Mouse (Mus musculus) gastrocnemius, adult 18-20 months (tissue): Measurements from ENCODE around the gene Cd70. TPM values are rescaled to one million over a fixed set of nuclear protein-coding genes. Genes with fewer than 3 reads are reported as not detected.

Source experiments
- DNase-seq: peaks from one replicate; pipeline ENCODE4 v3.0.0; 2021; ENCODE audit warnings: low spot score
- long read RNA-seq, 2 experiments: library from polyadenylated mRNA; stranded (forward); transcript quantifications; one replicate each; pipeline ENCODE4 v2.0.0; 2021
- total RNA-seq, 2 experiments: library from RNA; stranded (reverse); gene quantifications; 2 replicates each; pipeline ENCODE4 v1.2.3; 2021

Gene Cd70
- not detected for total RNA-seq
- long read RNA-seq, experiment 1: 0 reads
- long read RNA-seq, experiment 2: 0 reads

DNA sequence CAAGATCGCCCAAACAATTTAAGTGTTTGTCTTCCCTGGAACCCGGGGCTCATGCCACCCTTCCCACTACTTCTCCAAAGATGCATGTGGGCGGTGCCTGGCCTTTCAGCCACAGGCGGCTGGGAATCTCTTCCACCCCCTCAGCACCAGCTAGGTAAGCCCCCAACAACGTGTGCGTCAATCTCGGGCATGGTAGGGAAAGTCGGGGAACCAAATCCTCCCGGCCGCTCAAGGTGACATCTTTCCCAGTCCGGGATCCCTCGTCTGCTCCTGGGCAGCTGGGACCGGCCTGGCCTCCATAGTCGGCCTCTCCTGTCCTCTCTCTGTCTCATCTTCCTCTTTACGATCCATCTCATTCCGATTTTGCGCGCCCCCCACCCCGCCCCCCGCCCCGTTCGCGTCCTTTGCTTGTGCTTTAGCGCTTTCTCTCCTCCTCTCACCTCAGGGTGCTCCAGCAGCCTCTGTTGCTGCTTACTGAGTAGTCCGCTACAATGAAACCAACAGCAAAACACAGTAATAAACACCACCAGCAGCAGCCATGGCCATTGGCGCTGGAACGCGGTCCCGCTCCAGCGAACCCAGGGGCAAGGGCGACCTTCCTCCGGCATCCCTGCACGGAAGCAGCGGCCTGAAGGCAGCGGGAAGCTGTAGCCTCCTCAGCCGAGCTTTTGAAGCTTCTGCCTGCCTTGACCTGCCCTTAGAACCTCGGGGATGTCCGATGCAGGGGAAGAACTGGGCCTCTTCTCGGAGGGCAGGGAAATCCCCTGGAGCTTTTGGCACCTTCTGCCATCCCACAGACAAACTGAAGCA, at the start of gene Cd70:
Cd70 (minus strand) TSS at position 784 of the 810 bp plus-strand sequence.
- DNase-seq: no peak

DNA sequence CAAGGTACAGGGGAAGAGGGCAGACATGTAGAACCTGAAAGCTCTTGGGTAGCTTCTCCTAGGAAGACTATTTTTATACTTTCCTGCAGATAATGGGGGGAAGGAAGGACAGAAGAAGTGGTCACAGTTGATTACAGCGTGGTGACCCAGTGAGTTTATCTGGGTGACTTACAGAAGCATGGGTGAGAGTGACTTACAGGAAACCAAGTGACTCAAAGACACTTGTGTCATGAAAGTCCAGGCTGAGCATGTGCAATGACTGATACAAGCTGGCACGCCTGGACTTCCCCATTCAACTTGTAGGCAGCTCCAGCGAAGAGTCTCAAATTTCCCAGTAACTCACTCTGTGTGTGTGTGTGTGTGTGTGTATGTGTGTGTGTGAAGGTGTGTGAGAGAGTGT, 48.7 kb upstream of the Cd70 start:
- no peak for DNase-seq

DNA sequence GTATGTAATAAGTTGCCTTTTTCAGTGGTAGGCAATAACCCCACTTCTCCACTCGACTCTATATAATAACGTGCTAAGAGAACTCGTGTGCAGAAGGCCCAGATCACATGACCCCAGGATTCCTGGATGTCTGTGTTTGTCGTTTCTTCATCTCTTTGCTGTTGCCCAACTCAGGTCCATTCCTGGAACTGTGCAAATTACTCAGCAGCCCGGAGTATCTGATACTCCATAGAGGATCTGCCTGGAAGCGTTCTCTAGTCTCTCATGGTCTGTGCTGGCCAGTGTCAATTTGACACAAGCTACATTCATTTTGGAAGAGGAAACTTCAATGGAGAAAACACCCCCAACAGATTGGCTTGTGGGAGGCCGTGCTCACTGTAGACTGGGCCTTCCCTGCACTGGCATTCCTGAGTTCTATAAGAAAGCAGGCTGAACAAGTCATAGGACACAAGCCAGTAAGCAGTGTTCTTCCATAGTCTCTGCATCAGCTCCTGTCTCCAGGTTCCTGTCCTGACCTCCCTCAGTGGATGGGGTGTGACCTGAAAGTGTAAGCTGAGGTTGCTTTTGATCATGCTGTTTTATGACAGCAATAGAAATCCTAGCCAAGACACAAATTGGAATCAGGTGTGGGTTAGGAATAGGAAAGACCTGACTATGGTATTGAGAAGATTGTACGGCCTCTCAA, 45.9 kb upstream of the Cd70 start:
- no peak for DNase-seq

DNA sequence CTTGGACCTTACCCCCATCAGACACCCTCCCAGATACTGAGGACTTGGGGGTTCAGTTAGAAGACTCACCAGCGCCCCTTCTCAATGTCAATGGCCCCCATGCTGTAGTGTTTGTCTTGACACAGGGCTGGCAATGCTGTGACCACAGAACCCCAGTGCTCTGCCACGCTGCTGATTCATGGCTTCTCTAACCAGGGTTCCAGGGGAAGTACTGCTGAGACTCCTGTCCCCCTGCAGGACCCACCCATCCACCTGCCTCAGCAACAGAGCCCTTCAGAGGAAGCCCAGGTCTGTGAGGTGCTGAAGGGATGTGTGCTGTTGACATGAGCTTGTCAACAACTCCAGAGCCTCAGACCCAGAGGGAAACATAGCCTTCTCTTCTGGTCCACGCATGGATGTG, 45.2 kb upstream of the Cd70 start:
- DNase-seq: no peak

DNA sequence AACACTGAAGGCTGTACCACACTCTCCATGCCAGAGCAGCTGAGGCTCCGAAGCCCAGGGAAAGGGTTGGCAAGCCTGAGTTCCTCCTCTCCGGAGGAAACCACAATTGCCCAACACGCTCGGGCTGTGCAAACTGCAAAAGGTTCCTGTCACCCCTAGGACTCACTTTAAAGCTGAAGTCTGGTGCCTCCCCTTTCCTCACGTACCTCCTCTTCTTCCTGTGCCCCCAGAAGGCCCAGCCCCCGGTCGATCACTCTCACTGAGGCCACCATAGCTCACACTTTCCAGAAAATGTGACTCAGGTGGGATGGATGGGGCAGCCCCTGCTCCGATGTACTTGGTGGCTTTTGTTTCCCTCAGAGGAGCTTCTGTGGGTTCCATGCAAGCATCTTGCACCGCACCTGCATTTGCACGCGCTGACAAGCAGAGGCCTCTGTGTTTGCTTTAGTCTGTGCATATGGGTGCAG, 44.5 kb upstream of the Cd70 start, which contains the start of gene Tnfsf14:
Tnfsf14 (minus strand) TSS at position 137 of the 467 bp plus-strand sequence.
- DNase-seq: peak; percentile 14

DNA sequence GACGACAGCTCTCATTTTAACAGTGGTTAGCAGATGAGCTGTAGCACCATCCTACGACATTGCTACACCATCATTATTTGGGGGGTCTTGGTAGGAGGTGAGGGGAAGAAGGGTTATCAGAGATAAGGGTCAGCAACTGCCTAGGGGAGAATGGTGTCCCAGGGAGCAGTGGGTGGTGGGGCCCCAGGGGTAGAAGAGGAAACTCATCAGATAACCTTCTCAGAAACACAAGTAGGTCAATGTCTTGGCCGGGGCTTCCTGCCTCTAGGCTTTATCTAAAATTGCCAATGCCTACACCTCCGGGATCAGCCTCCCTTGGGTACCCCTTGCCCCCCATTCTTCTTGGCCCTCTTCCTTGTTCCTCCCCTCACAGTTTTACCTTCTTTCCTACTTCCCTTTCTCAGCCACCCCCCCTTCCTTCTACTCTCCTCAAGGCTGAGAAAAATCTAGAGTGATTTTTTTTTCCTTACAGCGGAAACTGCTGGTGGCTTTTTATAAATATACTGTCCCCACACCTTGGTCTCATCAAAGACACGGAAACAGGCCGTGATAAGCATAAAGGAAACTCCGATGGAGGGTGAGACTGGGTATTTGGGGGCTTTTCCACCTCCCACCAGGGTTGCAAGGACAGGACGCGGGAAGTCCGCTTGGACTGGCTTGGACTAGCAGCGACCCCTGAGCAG, 39.1 kb upstream of the Cd70 start:
- no peak for DNase-seq

DNA sequence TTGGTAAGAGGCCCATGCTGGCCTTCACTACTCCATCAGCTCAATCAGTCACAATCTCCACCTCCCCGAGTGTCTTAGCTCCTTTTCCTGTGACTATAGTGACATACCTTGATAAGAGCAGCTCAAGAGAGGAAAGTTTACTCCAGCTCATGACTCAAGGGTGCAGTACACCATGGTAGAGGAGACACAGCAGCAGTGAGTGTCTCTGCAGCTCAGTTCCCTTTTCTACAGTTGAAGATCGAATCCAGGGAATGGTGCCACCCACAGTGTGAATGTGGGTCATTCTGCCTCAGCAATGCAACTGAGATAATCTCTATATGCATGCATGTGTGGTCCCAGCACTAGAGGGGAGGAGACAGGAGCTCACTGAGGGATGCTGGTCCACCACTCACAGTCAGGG, 36.1 kb upstream of the Cd70 start:
- no peak for DNase-seq

DNA sequence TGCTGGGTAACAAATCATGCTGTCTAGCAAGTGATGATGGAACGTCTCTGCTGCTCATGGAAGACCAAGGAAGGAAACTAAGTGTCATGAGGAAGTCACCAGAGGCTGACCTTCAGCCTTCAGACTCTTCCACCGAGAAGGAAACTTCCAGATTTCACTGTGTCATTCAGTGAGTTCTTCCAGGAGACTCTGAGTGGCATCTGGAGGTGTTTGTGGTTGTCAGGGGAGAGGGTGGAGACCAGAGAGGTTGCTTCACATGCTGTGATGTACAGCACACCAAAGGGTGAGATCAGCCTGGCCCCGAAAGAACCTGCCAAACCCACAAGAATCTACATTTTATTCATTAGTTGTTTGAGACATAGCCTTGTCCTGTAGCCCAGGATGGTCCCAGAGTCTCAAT, 33.3 kb upstream of the Cd70 start:
- DNase-seq: no peak

DNA sequence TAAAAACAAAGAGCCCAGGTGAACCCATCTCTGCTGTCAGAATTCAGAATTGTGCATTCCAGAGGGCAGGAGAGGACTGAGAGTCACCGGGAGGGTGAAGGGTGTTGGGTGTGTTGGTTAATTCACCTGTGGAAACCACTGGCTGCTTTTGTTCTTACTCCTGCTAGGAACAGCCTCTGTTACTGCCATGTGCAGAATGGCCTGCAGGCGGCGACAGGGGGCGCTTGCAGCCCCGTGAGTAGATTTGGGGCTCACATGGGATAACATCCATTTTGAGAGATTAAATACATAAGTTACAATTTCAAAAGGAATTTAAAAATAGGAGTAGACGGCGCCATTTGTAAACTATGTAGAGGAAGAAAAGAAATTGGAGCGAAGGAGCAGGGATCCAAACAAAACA, 30.8 kb upstream of the Cd70 start:
- DNase-seq: no peak

DNA sequence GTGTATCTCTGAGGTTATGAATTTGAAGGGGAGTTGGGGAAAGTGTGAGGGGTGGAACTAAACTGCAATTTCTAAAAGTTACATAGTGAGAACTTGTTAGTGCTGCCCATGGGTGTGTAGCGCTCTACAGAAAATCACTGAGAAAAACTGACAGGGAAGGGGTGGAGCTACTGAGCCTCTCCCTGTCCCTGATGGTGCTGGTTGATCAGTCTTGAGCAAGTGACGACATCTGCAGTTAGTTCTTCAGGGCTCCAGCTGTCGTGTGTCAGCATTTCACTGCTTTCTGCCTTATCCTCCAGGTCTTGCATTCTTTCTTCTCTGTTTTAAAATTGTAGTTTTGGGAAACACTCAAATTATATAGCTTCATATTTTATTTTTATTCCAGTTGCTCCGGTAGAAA, 23.8 kb upstream of the Cd70 start:
- no peak for DNase-seq

DNA sequence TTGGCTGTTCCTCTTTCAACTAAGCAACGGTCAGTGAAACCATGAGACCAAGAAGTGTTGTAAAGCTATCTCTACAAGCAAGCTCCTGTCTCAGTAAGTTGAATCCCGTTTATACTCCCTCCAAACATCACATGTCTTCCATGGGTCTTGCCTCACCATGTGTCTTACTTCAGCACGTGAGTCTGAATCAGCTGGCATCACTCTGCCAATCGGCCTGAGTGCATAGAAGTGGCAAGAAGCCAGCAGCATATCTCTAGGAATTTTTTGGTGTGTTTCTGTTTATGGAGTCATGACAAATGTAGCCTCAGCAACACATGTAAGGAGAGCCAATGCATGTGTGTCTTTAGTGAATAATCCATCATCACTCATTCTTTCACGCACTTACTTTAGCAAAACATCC, 22.8 kb upstream of the Cd70 start:
- DNase-seq: no peak

DNA sequence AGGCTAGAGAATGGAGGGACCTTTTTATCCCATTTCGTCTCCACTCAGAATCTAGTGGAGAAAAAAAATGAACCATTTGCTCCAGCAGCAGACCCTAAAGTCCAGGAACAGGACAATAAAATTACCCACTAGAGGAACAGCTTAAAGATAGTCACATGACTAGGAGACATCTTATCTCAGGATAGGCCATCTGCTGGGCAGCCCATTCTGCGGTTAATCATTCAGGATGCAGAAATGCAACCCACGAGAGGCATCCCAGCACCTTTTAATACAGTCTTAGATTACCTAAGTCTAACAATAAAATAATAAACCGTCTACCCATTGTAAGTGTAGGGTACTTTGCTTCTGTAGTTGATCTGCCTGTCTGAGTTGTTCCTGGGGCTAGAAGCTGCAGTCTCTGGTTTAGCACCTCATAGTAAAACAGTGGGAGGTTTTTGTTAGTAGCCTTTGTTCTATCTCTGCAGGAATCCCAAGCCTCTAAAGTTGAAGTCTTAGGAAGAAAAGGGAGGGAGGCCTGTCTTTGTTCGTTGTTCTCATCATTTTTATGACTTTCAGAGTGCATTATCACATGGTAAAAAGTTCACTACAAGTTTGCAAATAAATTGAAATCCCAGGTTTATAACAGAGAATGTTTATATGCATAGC, 21.2 kb upstream of the Cd70 start:
- no peak for DNase-seq

DNA sequence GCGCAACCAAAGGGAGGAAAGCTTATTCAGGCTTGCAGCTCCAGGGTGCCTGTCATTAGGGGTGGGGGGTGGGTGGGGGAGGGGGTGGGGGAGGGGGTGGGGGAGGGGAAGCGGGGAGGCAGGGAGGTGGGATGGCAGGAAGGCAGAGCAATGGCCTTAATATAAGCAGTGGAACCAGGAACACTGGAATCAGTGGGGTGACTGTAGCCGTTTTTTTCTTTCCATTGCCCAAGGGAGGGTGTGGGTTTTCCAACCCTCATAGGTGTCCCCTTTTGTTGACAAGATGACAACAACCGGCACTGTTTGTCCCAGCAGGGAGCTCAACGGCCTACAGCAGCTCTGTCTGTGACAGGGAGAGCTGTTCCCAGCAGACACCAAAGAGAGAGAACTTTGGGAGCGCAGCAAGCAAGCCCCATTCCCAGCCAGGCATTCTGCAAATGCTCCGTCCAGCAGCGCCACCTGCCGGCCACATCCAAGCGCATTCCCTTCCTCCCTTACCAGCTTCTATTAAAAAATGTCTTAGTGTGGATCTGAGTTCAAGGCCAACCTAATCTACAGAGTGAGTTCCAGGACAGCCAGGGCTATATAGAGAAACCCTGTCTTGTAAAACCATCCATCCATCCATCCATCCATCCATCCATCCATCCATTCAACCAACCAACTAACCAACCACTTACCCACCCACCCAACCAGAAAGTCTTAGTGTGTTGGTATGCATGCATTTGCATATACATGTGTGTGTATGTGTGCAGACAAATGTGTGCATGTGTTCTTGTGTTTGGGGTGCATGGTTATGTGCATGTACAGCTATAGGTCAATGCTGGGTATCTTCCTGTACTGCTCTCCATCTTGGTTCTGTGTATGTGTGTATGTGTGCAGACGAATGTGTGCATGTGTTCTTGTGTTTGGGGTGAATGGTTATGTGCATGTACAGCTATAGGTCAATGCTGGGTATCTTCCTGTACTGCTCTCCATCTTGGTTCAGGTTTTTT, 17.5 kb upstream of the Cd70 start:
- peak; percentile 84 for DNase-seq

DNA sequence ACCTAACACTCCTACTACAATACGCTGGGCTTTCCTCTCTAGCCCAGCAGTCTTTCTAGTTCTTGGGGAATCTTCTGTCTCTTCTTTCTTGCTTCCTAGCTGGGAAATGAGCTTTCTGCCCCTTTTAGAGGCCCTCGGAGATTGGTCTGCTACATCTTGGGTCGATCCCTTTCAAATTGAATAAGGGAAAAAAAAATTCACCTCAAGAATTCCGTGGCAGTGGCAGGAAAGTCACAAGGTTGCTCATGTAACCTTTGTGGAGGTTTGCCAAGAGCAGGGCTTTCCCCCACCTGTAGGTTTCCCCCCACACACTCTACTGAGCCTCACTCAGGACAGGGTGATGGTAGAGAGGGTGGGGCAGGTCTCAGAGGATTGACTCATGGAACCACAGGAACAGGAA, 4.2 kb upstream of the Cd70 start:
- no peak for DNase-seq

DNA sequence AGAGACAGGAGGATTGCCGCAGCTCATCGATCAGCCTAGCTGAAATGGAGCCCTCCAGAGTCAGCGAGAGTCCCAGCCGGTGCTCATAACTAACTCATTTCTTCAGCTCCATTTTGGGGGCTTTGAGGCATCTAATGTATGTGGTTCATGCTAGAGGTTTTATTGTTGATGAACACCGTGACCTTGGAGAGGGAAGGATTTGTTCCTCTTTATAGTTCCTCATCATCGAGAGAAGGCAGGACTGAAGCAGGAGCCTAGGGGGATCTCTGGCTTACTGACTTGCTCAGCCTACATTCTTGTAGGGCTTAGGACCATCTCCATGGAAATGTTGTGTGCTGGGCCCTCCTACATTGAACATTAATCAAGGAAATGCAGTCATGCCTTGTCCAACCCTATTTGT, 3.4 kb upstream of the Cd70 start:
- DNase-seq: no peak

DNA sequence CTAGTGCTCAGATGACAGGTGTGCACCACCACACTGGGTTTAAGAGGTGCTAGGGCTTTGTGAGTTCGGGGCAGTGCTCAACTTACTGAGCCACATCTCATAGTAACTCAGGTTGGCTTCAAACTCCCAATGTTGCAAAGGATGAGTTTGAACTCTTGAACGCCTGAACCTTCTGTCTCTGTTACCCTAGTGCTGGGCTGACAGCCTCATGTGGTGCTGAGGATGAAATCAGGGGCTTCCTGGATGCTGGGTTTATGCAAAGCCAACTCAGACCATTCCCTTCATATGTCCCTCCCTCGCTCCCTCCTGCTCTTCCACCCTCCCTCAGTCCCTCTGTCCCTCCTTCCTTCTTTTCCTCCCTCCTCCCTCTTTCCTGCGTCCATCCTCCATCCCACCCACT, 1.2 kb downstream of the Cd70 start:
- no peak for DNase-seq

DNA sequence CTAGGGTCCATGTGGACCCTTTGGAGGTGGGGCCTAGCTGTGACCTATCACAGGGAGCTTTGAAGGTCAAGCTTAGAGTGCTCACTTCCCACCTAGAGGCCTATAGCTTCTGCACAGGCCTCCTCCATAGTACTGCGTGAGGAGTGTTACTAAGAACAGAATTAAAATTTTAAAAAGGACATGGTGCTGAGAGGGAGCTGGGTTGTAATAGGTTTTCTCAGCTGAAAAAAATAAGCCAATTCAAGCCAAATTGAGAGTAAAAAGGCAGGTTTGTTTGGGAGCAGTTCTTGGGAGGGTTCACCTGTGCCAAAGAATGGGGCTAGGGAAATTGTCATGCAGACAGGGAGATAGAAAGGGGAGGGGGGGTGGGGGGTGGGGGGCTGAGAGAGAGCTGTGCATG, 4.5 kb downstream of the Cd70 start:
- no peak for DNase-seq

DNA sequence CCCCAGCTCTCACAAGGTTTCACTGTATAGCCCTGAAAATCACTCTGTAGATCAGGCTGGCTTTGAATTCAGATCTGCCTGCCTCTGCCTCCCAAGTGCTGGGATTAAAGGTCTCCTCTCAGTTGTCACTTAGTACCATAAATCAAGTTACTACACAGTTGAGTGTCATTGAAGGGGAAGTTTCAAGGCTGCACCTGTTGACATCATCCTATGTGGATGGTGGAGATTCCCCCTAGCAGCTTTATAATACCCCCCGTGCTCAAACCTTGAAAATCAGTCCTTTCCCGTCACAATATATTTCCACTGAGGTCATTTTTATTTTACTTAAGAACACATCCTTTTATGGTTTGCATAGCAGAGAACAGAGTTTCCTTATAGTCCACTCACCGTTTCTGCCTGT, 5.9 kb downstream of the Cd70 start:
- DNase-seq: no peak

DNA sequence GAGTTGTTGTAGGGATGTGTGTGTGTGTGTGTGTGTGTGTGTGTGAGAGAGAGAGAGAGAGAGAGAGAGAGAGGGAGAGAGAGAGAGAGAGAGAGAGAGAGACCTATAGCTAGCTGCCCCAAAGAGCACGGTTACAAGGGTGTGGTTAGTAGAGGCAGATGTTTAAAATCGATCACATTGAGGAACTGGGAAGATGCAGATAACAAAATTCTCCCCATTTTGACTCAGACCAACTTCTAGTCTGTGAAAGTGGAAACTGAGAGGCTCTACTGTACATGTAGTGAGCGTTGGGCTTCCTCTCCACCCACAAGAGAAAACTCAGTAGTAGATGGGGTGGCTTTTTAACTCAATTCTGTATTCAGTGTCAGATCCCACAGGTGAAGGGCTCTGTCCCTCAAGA, 9.9 kb downstream of the Cd70 start:
- no peak for DNase-seq

DNA sequence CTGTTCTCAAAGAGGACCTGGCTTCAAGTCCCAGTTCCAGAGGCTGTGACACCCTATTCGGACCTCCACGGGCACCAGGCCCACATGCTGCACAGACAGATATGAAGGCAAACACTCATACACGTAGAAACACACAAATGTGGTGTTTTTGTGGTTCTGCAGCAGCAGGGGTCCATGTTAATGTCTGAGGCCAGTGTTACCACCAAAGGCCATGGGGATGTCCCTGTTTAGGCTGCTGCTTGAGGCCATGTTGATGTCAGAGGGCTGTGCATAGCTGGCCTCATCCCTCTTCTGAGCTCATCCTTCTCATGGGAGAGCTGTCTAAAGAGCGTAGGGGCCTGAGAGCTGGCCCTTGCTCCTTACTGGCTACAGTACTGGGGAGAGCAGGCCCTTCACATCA, 10.9 kb downstream of the Cd70 start:
- no peak for DNase-seq

DNA sequence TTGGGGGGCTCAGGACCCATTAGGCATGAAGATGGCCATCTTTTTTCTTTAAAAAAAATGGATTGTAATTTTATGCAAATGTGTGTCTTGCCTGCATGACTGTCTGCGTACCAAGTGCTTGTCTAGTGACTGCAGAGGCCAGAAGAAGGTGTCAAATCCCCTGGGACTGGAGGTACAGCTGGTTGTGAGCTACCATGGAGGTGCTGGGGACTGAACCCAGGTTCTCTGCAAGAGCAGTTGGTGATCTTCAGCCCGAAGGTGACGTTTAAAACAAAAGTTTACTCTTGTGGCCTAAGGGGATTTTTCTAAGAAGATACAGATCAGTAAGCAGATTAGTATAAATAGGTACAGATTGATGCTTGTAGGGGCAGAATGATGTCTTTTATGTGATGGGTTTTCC, 13.9 kb downstream of the Cd70 start:
- DNase-seq: no peak
